Mouse (Mus musculus): Measurements from ENCODE around the gene Gpank1. TPM values are rescaled to one million over a fixed set of nuclear protein-coding genes. Genes with fewer than 3 reads are reported as not detected.
A peak's percentile ranks its signal among the peaks of the same experiment; 100 is the strongest.

Gpank1 gene
- 10 to 100 TPM; 11.1 to 12.1 TPM for total RNA-seq (2021)
- long read RNA-seq, experiment 1, transcript Gpank1-202 (3 exons, 1,518 nt), result major isoform, 8 of 28 reads
- long read RNA-seq, experiment 1, partial matches to known transcripts, result 4 of 28 reads
- long read RNA-seq, experiment 1, other reads (novel, unspliced or antisense), result 13 of 28 reads
- long read RNA-seq, experiment 2, transcript Gpank1-202 (3 exons, 1,518 nt), result major isoform, 6 of 14 reads
- long read RNA-seq, experiment 2, partial matches to known transcripts, result 0 of 14 reads
- long read RNA-seq, experiment 2, other reads (novel, unspliced or antisense), result 6 of 14 reads

- DNase-seq, result peak; percentile 99
Measured at GRCm38 (mm10) chr17:35121143-35121799, at the start of gene Gpank1. Gene Gpank1, plus strand, starts transcription at chr17:35121455.

DNA sequence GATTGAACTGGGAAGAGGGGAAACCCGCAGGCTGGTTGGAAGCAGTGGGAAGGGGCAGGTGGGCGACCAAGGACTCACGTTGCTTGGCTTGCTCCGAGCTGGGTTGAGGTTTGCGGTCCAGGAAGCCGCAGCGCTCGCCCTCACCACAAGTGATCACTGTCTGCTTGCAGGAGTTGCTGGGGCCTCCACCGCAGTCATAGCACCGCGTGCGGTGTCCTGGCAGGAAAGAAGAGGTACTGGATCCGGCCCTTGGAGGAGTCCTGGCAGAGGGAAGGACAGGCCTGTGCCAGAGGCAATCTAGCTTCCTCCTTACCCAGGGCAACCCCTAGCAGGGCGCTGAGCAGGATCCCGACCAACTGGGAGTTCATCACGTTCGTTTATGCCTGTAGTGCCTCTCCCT is 47.2 kb upstream of the Gpank1 start:
- no peak for DNase-seq

GRCm38 (mm10) chr17:35076507-35077176 is 44.6 kb upstream of the Gpank1 start, which contains the start of gene Ly6g6e:
Gene Ly6g6e, plus strand, starts transcription at chr17:35076902.
- DNase-seq, result no peak

- no peak for DNase-seq
Measured at GRCm38 (mm10) chr17:35077285-35077684, 44.0 kb upstream of the Gpank1 start.

DNA sequence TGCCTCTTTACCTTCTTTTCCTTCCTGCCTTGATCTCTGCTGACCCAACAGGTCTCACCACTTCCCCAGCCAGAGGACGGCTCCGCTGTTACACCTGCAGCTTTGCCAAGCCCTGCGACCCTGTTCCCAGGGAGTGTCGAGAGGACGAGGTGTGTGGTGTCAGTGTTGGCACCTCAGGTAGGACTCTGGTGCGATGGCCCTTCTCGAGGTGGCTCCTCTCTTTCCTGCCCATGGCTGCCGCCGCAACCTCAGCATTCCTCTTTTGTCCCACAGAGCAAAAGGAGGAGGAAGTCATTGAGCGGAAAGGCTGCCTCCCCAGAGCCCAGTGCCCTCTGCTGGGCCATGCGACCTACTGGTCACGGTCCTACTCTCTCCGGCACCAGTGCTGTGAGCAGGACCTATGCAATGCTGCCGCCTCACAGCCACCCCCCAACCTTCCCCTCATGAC is 43.4 kb upstream of the Gpank1 start, which contains the start of gene Ly6g6d:
TSS of gene Ly6g6d (minus strand) at position 280 of the 448 bp plus-strand sequence.
- DNase-seq, result peak; percentile 36 to 55

GRCm38 (mm10) chr17:35079778-35080177 is 41.5 kb upstream of the Gpank1 start:
- no peak for DNase-seq

GRCm38 (mm10) chr17:35080248-35080647 is 41.0 kb upstream of the Gpank1 start:
- no peak for DNase-seq

DNA sequence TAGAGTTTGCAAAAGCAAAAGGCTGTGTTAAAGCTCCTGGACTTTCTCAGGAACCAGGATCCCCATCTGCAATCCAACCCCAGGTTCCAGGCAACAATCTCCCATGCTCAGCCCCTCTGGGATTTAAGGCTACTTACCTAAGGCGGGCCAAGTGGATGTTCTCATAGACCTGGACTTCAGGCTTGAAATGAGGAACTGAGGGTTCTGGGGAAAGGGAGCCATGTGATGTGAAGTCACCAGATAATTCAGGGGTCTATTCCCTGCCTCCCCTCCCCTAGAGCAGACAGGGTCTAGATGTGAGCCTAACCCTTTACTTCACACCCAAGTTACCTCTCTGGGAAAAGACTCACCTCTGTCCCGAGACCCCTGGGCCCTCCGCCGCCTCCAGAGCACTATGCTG is 40.5 kb upstream of the Gpank1 start:
- DNase-seq, result no peak

DNA sequence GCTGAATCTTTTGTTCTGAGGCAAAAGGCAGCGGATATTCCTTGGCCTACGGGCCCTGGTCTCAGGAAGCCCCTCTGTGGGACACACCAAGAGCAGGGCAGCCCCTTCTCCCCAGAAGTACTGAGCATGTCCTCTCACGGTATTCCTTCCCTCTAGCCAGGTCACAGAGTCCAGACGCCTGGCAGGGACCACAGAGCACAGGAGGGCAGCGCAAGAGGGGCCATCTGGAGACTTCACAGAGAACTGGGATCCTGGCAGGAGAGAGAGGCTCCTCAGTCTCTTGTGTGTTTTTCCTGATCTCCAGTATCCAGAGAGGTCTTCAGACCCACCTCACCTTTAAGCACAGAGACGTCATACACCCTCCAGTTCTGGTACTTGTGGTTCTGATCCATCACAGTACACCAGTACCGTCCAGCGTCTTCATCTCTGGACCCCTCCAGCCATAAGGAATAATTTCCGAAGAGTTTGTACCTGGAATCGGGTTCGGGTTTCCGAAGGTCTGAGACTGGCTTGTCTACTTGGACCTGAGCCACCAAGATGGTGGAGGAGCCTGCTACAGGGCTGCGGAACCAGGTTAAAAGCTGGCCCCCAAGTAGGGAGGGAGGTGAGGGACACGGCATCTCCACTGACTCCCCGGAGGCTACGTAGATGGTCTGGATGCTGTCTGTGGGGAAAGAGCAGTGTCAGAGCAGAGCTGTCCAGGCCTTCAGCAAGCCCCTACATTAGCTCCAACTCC is 38.2 kb upstream of the Gpank1 start:
- DNase-seq, result no peak

- DNase-seq, result no peak
Measured at GRCm38 (mm10) chr17:35083929-35084497, 37.2 kb upstream of the Gpank1 start.

DNA sequence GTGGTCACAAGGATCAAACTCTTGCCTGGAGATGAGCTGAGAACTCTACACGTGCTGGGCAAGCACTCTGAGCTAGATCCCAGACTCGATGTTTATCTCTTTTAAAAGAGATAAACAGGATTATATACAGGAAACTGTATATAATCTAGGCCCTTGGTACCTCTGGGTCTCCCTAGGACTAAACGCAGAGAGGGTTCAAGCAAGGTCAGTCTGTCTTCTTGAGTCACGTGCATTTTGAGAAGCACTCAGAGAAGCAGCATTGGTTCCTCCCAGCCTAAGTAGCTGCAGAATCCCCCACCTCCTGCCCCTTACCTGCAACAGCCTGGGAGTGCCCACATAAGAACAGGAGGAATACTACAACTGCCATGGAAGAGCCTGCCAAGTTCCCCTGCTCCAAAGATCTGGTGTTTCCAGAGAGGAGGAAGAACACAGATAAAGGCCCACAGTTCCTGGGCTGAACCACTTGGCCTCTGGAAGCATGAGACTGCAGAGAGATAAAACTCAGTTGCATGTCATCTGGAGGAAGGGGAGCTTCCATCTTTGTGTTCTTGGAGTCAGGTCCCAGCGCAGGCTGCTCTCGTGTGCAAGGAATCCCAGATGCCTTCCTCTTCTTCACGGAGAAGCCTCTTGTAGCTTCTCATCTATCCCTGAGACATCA is 35.9 kb upstream of the Gpank1 start, which contains the start of gene Ly6g6f:
TSS of gene Ly6g6f (minus strand) at position 403 of the 658 bp plus-strand sequence.
- no peak for DNase-seq

DNA sequence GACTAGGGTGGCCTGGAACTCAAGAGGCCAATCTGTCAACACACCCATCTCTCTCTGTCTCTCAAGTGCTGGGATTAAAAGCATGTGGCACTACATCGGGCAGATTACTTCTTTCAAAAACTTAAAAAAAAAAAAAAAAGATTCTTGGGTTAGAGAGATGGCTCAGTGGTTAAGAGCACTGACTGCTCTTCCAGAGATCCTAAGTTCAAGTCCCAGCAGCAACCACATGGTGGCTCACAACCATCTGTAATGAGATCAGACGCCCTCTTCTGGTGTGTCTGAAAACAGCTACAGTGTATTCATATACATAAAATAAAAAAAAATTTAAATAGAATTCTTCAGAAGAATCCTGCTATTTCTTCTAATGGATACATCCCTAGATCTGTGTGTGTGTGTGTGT is 33.1 kb upstream of the Gpank1 start:
- no peak for DNase-seq

- peak; percentile 95 to 96 for DNase-seq
Measured at GRCm38 (mm10) chr17:35088825-35089644, 32.2 kb upstream of the Gpank1 start, which contains the start of gene Abhd16a. Gene Abhd16a, plus strand, starts transcription at chr17:35089263.

DNA sequence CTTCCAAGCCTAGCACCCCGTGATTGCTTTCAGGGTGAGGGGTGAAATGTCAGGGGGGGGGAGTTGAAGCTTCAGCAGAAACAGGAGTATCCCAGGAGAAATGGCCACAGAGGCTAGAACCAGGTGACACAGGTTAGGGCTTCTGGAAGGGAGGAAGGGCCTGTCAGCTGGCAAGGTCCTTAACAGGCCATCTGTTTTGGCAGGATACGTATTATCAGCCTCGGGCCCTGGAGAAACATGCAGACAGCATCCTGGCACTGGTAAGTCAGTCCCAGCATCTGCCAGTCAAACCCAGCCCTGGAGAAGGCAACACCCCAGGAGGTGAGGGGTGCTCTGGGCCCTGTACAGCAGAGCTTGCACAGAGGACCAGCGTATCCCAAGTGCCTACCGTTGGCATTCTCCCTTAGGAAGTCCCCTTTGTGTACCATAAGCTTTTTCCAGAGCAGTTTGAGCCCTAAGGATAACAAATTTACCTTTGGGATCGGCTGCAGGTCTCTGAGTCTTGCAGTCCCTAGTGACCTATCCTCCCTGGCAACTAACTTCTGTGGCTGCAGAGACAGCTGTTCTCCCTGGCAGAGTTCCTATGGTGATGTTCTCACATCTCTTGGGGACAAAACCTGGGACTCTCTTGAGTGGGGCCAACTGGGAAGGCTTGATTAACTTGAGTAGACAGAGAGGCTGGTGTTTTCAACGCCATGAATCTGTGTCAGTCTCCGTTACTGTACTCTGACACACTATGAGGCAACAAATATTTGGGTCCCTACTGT is 30.9 kb upstream of the Gpank1 start:
- peak in 1 of 2 experiments; percentile 26 for DNase-seq

- no peak for DNase-seq
Measured at GRCm38 (mm10) chr17:35092403-35093198, 28.7 kb upstream of the Gpank1 start.

DNA sequence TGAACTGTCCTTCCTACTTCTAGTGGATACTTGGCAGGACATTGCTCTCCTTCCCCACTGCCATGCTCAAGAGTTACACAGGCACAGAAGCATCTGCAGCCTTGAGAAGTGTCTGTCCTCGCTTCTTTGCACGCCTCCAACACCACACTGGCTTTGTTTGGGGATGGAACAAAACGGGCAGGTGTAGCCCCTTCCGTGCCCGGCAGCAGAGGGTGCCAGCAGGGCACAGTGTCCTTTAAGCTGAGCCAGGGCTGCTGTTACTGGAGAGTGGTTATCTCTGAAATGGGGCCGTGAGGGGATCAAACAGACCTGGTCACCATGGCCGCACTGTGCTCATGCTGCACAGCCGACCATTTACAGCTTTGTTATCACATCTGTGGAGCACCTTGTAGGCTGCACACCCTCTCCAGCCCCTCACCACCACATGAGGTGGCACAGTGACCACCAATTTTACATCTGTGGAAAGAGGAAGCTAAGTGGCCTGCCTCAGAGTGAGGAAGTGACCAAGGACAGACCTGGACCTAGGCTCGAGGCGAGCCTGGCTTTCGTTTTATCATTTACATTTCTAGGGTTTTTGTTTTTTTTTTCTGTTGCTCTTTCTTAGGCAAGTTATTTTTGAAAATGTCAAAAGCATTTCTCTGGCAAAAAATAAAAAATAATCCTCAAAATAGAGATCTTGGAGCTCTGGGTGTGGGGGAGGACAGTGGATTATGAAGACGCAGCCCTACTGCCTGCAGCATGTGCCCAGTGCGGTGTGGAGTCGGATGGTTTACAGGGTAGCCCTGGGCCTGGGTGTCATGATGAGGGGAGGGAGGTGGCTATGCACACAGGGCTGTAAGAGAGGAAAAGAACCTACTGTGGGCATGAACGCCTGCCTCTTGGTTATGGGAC is 26.5 kb upstream of the Gpank1 start:
- no peak for DNase-seq

DNA sequence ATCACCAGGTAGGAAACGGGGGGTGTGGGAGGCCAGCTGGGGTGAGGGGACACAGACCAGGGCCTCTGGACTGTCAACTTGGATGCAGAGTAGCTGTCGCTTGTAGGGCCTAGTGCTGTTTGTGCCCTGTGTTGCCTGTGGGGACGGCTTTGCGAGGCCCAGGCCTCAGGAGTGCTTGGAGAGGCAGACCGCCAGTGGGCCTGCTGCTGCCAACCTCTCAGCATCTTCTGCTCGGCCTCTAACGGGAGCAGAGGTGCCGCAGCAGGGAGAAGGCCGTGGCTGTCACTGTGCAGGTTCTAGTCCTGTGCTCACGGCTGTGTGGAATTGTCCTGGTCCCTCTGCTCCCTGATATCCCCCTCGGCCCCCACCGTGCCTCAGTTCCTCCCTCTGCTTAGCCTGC is 24.7 kb upstream of the Gpank1 start:
- no peak for DNase-seq

Data from adrenal gland, postnatal 36 days (tissue).